Mouse (Mus musculus): ENCODE data around the gene Selenow. TPM values are rescaled to one million over a fixed set of nuclear protein-coding genes. Genes with fewer than 3 reads are reported as not detected.

Selenow gene
- polyA plus RNA-seq, 1 experiment, result 474 TPM

GRCm38 (mm10) chr7:15954978-15955443 lies 32.8 kb upstream of the Selenow start:
- no peak for DNase-seq
- H3K27ac ChIP-seq (ENCODE audit: control insufficient read depth, insufficient read depth, low read length), result no peak overlapping the region
- H3K27me3 ChIP-seq (ENCODE audit: control insufficient read depth, insufficient read depth, low read length), result peaks cover 11% of the 10 kb centered on the region; the same call in 1 of the 2 replicates
- TF ChIP-seq CTCF (IDR thresholded peaks at IDR 0.05; ENCODE audit: borderline replicate concordance, control insufficient read depth, extremely low read depth, insufficient read depth, low read length, poor library complexity) (no peak), POLR2A (IDR thresholded peaks at IDR 0.05; ENCODE audit: control insufficient read depth, extremely low read depth, insufficient read depth, low read length, poor library complexity) (no peak)
- 3% methylated on average over 21 of the region's 21 CpGs for WGBS
- H3K4me1 ChIP-seq (replicated peaks; ENCODE audit: control insufficient read depth, insufficient read depth, low read length), result peaks cover 7% of the 10 kb centered on the region
- no peak overlapping the region for H3K4me3 ChIP-seq (ENCODE audit: control insufficient read depth, insufficient read depth, low read length)
- H3K36me3 ChIP-seq (ENCODE audit: control insufficient read depth, insufficient read depth, low read length), result no peaks in the 10 kb centered on the region

- Histone ChIP-seq H3K4me3 (ENCODE audit: control insufficient read depth, insufficient read depth, low read length) (no peak overlapping the region), H3K27me3 (ENCODE audit: control insufficient read depth, insufficient read depth, low read length) (peaks cover 11% of the 10 kb centered on the region; the same call in 1 of the 2 replicates), H3K4me1 (replicated peaks; ENCODE audit: control insufficient read depth, insufficient read depth, low read length) (peaks cover 12% of the 10 kb centered on the region), H3K27ac (ENCODE audit: control insufficient read depth, insufficient read depth, low read length) (no peak overlapping the region), H3K36me3 (ENCODE audit: control insufficient read depth, insufficient read depth, low read length) (no peaks in the 10 kb centered on the region)
- 69% methylated on average over 7 of the region's 7 CpGs for WGBS
- no peak for DNase-seq
- TF ChIP-seq CTCF (IDR thresholded peaks at IDR 0.05; ENCODE audit: borderline replicate concordance, control insufficient read depth, extremely low read depth, insufficient read depth, low read length, poor library complexity) (no peak), POLR2A (IDR thresholded peaks at IDR 0.05; ENCODE audit: control insufficient read depth, extremely low read depth, insufficient read depth, low read length, poor library complexity) (no peak)
These were observed 32.2 kb upstream of the Selenow start for GRCm38 (mm10) chr7:15954436-15954835.

- no peak overlapping the region for H3K27ac ChIP-seq (ENCODE audit: control insufficient read depth, insufficient read depth, low read length)
- no peak for TF ChIP-seq POLR2A (IDR thresholded peaks at IDR 0.05; ENCODE audit: control insufficient read depth, extremely low read depth, insufficient read depth, low read length, poor library complexity)
- TF ChIP-seq CTCF (IDR thresholded peaks at IDR 0.05; ENCODE audit: borderline replicate concordance, control insufficient read depth, extremely low read depth, insufficient read depth, low read length, poor library complexity), result no peak
- peaks cover 11% of the 10 kb centered on the region; the same call in 1 of the 2 replicates for H3K27me3 ChIP-seq (ENCODE audit: control insufficient read depth, insufficient read depth, low read length)
- no peak overlapping the region for H3K4me3 ChIP-seq (ENCODE audit: control insufficient read depth, insufficient read depth, low read length)
- H3K4me1 ChIP-seq (replicated peaks; ENCODE audit: control insufficient read depth, insufficient read depth, low read length), result peaks cover 19% of the 10 kb centered on the region
- no peaks in the 10 kb centered on the region for H3K36me3 ChIP-seq (ENCODE audit: control insufficient read depth, insufficient read depth, low read length)
- DNase-seq, result no peak
- WGBS, result 27% methylated on average over 13 of the region's 13 CpGs
These were observed 31.3 kb upstream of the Selenow start for GRCm38 (mm10) chr7:15953307-15954074.

- no peak for DNase-seq
- TF ChIP-seq POLR2A (IDR thresholded peaks at IDR 0.05; ENCODE audit: control insufficient read depth, extremely low read depth, insufficient read depth, low read length, poor library complexity), result no peak
- no peak for TF ChIP-seq CTCF (IDR thresholded peaks at IDR 0.05; ENCODE audit: borderline replicate concordance, control insufficient read depth, extremely low read depth, insufficient read depth, low read length, poor library complexity)
- WGBS, result 85% methylated on average over 3 of the region's 3 CpGs
- peaks cover 11% of the 10 kb centered on the region; the same call in 1 of the 2 replicates for H3K27me3 ChIP-seq (ENCODE audit: control insufficient read depth, insufficient read depth, low read length)
- no peak overlapping the region for H3K27ac ChIP-seq (ENCODE audit: control insufficient read depth, insufficient read depth, low read length)
- H3K4me3 ChIP-seq (ENCODE audit: control insufficient read depth, insufficient read depth, low read length), result no peak overlapping the region
- H3K4me1 ChIP-seq (replicated peaks; ENCODE audit: control insufficient read depth, insufficient read depth, low read length), result peaks cover 20% of the 10 kb centered on the region
- H3K36me3 ChIP-seq (ENCODE audit: control insufficient read depth, insufficient read depth, low read length), result no peaks in the 10 kb centered on the region
These were observed 30.2 kb upstream of the Selenow start for GRCm38 (mm10) chr7:15952416-15952815.

- no peak for DNase-seq
- peaks cover 6% of the 10 kb centered on the region; the same call in 1 of the 2 replicates for H3K27me3 ChIP-seq (ENCODE audit: control insufficient read depth, insufficient read depth, low read length)
- no peak overlapping the region for H3K27ac ChIP-seq (ENCODE audit: control insufficient read depth, insufficient read depth, low read length)
- no peak overlapping the region for H3K4me3 ChIP-seq (ENCODE audit: control insufficient read depth, insufficient read depth, low read length)
- peaks cover 23% of the 10 kb centered on the region for H3K4me1 ChIP-seq (replicated peaks; ENCODE audit: control insufficient read depth, insufficient read depth, low read length)
- no peaks in the 10 kb centered on the region for H3K36me3 ChIP-seq (ENCODE audit: control insufficient read depth, insufficient read depth, low read length)
- TF ChIP-seq CTCF (IDR thresholded peaks at IDR 0.05; ENCODE audit: borderline replicate concordance, control insufficient read depth, extremely low read depth, insufficient read depth, low read length, poor library complexity), result no peak
- no peak for TF ChIP-seq POLR2A (IDR thresholded peaks at IDR 0.05; ENCODE audit: control insufficient read depth, extremely low read depth, insufficient read depth, low read length, poor library complexity)
- WGBS, result 86% methylated on average over 15 of the region's 15 CpGs
These were observed 27.8 kb upstream of the Selenow start for GRCm38 (mm10) chr7:15950008-15950407.

GRCm38 (mm10) chr7:15949216-15949790 lies 27.1 kb upstream of the Selenow start:
- H3K36me3 ChIP-seq (ENCODE audit: control insufficient read depth, insufficient read depth, low read length), result peaks cover under 1% of the 10 kb centered on the region; the same call in 1 of the 2 replicates
- no peak overlapping the region for H3K4me3 ChIP-seq (ENCODE audit: control insufficient read depth, insufficient read depth, low read length)
- peaks cover 25% of the 10 kb centered on the region for H3K4me1 ChIP-seq (replicated peaks; ENCODE audit: control insufficient read depth, insufficient read depth, low read length)
- H3K27me3 ChIP-seq (ENCODE audit: control insufficient read depth, insufficient read depth, low read length), result peaks cover 5% of the 10 kb centered on the region; the same call in 1 of the 2 replicates
- TF ChIP-seq POLR2A (IDR thresholded peaks at IDR 0.05; ENCODE audit: control insufficient read depth, extremely low read depth, insufficient read depth, low read length, poor library complexity), result no peak
- TF ChIP-seq CTCF (IDR thresholded peaks at IDR 0.05; ENCODE audit: borderline replicate concordance, control insufficient read depth, extremely low read depth, insufficient read depth, low read length, poor library complexity), result no peak
- peak; percentile 22 for DNase-seq
- no peak overlapping the region for H3K27ac ChIP-seq (ENCODE audit: control insufficient read depth, insufficient read depth, low read length)
- 5% methylated on average over 7 of the region's 7 CpGs for WGBS

Measured in thymus, adult 2 months (tissue).